Mouse (Mus musculus) frontal cortex, postnatal 36 days (tissue): ENCODE data around the gene Cygb.
"Not testable (repeated sequence)": the region's sequence is repeated elsewhere in the genome, so short reads cannot be mapped to it uniquely, and the experiment has no call there.

Experiments
- DNase-seq, 2 experiments: peaks; one replicate each; pipeline ENCODE4 v3.0.0; 2022; ENCODE audit warnings: low spot score in 2 of 2

Cygb gene

GRCm38 (mm10) chr11:116636607-116637006 lies 17.5 kb downstream of the Cygb start:
- DNase-seq = not testable (repeated sequence)

- no peak for DNase-seq
Measured at GRCm38 (mm10) chr11:116632962-116633361, 21.2 kb downstream of the Cygb start.

GRCm38 (mm10) chr11:116630171-116630965 lies 23.7 kb downstream of the Cygb start:
- DNase-seq = no peak

GRCm38 (mm10) chr11:116629472-116629871 lies 24.6 kb downstream of the Cygb start:
- DNase-seq = no peak

GRCm38 (mm10) chr11:116628712-116629111 lies 25.4 kb downstream of the Cygb start:
- DNase-seq = peak; percentile 89 to 95

- no peak for DNase-seq
Measured at GRCm38 (mm10) chr11:116627072-116628020, 26.8 kb downstream of the Cygb start.

GRCm38 (mm10) chr11:116626299-116627071 lies 27.6 kb downstream of the Cygb start, which contains the start of gene Rhbdf2:
TSS of gene Rhbdf2 (minus strand) at chr11:116627019.
- no peak for DNase-seq

- DNase-seq = no peak
Measured at GRCm38 (mm10) chr11:116625081-116626000, 28.8 kb downstream of the Cygb start.

- no peak for DNase-seq
Measured at GRCm38 (mm10) chr11:116624131-116624832, 29.8 kb downstream of the Cygb start.

GRCm38 (mm10) chr11:116623281-116624124 lies 30.6 kb downstream of the Cygb start:
- no peak for DNase-seq

GRCm38 (mm10) chr11:116621258-116621704 lies 32.8 kb downstream of the Cygb start:
- peak in 1 of 2 experiments; percentile 26 for DNase-seq

- DNase-seq = no peak
Measured at GRCm38 (mm10) chr11:116620559-116621253, 33.4 kb downstream of the Cygb start.

GRCm38 (mm10) chr11:116620073-116620472 lies 34.0 kb downstream of the Cygb start:
- no peak for DNase-seq

GRCm38 (mm10) chr11:116619561-116619960 lies 34.6 kb downstream of the Cygb start:
- no peak for DNase-seq

GRCm38 (mm10) chr11:116619156-116619555 lies 35.0 kb downstream of the Cygb start:
- no peak for DNase-seq

GRCm38 (mm10) chr11:116618666-116619065 lies 35.4 kb downstream of the Cygb start:
- no peak for DNase-seq

GRCm38 (mm10) chr11:116617641-116618040 lies 36.5 kb downstream of the Cygb start:
- DNase-seq = peak in 1 of 2 experiments; percentile 14

- no peak for DNase-seq
Measured at GRCm38 (mm10) chr11:116616438-116617118, 37.5 kb downstream of the Cygb start.
